Mouse (Mus musculus): ENCODE data around the gene Sv2b. TPM values are rescaled to one million over a fixed set of nuclear protein-coding genes. Genes with fewer than 3 reads are reported as not detected.

Sv2b gene
- polyA plus RNA-seq, 1 experiment: not detected

GRCm38 (mm10) chr7:75274518-75274917 is 34.5 kb downstream of the Sv2b start:
- 73% methylated on average over 3 of the region's 3 CpGs for WGBS
- DNase-seq: no peak
- TF ChIP-seq POLR2A (IDR thresholded peaks at IDR 0.05; ENCODE audit: low read depth, low read length) (no peak), CTCF (conservative IDR thresholded peaks at IDR 0.05; ENCODE audit: insufficient read depth, insufficient read length, low read depth, low read length) (no peak)
- Histone ChIP-seq H3K4me1 (ENCODE audit: control insufficient read depth, insufficient read depth, low read length) (no peaks in the 10 kb centered on the region), H3K36me3 (ENCODE audit: control insufficient read depth, insufficient read depth, low read length) (no peaks in the 10 kb centered on the region), H3K4me3 (ENCODE audit: insufficient read depth, low read depth, low read length) (no peak overlapping the region), H3K27ac (ENCODE audit: insufficient read depth, low read depth, low read length) (no peak overlapping the region), H3K27me3 (replicated peaks; ENCODE audit: control insufficient read depth, insufficient read depth, low read length) (no peaks in the 10 kb centered on the region)

DNA sequence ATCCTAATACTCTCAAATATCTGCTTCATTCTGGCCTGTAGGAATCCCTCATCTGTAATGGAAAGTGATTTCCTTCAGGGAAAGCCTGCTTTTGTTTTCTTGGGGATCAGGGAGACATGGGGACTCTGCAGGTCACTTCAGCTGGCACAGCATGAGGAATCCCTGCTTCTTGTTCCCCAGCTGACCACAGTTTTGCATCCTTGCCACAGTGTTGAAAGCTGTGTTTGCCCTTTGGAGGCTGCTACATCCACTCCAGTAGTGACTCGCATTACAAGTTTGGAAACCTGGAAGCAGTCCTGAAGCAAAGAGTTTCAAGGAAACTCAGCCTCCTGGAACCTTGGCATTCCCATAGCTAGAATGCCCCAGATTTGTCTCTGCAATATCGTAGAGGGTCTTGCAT is 35.4 kb downstream of the Sv2b start:
- no peaks in the 10 kb centered on the region for H3K36me3 ChIP-seq (ENCODE audit: control insufficient read depth, insufficient read depth, low read length)
- no peak for DNase-seq
- no peak overlapping the region for H3K27ac ChIP-seq (ENCODE audit: insufficient read depth, low read depth, low read length)
- no peaks in the 10 kb centered on the region for H3K4me1 ChIP-seq (ENCODE audit: control insufficient read depth, insufficient read depth, low read length)
- H3K4me3 ChIP-seq (ENCODE audit: insufficient read depth, low read depth, low read length): no peak overlapping the region
- no peaks in the 10 kb centered on the region for H3K27me3 ChIP-seq (replicated peaks; ENCODE audit: control insufficient read depth, insufficient read depth, low read length)
- WGBS: 64% methylated on average over 2 of the region's 2 CpGs
- TF ChIP-seq POLR2A (IDR thresholded peaks at IDR 0.05; ENCODE audit: low read depth, low read length) (no peak), CTCF (conservative IDR thresholded peaks at IDR 0.05; ENCODE audit: insufficient read depth, insufficient read length, low read depth, low read length) (no peak)

DNA sequence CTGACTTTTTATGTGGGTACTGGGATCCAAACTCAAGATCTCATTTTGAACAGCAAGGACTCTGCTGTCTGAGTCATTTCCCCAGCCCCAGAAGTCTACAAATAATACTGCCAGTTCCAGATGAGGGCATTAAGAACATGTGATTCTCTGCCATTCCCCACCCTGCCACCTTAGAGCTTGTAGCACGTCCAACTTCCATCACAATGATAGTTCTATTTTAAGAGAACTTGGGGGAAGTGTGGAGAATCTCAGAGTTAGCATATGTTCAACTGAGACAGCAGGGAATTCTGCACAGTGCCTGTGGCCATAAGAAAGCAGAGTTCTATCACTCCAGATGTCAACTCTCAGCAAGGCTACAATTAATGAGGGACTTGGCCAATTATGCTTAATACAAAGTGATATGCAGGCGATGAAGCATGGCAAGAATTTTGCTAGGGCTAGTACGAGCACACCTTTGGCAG is 37.1 kb downstream of the Sv2b start:
- Histone ChIP-seq H3K27ac (ENCODE audit: insufficient read depth, low read depth, low read length) (no peak overlapping the region), H3K4me3 (ENCODE audit: insufficient read depth, low read depth, low read length) (no peak overlapping the region), H3K27me3 (replicated peaks; ENCODE audit: control insufficient read depth, insufficient read depth, low read length) (no peaks in the 10 kb centered on the region), H3K4me1 (ENCODE audit: control insufficient read depth, insufficient read depth, low read length) (no peaks in the 10 kb centered on the region), H3K36me3 (ENCODE audit: control insufficient read depth, insufficient read depth, low read length) (no peaks in the 10 kb centered on the region)
- WGBS: 65% methylated on average over 3 of the region's 3 CpGs
- DNase-seq: no peak
- TF ChIP-seq POLR2A (IDR thresholded peaks at IDR 0.05; ENCODE audit: low read depth, low read length): no peak
- no peak for TF ChIP-seq CTCF (conservative IDR thresholded peaks at IDR 0.05; ENCODE audit: insufficient read depth, insufficient read length, low read depth, low read length)

DNA sequence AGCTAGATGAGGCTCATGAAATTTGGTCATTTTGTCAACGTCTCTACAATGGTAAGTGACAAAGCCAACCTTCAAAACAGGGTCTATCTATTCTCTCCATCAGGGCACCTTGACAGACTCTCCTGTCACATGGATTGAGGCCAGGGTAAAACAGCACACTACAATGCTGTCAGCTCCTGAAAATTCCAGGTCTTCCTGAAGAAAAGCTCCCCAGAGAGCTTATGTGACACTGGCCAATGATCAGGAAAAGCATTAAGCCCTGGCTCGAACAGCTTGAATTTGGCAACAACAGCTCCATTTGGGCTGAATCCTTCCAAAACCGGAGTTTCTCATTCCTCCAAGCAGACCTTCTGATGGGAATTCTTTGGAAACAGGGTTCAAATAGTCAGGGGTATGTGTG is 37.8 kb downstream of the Sv2b start:
- DNase-seq: no peak
- WGBS: 83% methylated on average over 3 of the region's 3 CpGs
- H3K4me1 ChIP-seq (ENCODE audit: control insufficient read depth, insufficient read depth, low read length): no peaks in the 10 kb centered on the region

DNA sequence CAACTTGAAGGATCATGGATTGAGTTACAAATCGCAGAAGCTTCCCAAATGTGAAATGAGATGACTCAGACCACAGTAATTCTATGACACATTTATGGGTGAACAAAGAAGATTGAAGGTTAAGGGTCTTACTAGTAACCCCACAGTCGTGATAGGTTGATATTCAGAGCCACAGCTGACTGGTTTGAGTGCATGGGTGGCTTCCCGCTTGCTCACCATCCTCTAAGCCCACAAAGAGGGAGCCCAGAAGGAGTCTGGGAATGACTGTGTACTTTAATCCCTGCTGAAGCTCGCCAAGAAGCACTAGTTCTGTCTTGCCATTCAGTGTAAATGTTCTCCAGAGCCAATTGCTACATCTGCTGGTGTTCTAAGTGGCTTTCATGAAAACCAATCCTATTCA is 41.8 kb downstream of the Sv2b start:
- H3K36me3 ChIP-seq (ENCODE audit: control insufficient read depth, insufficient read depth, low read length): no peaks in the 10 kb centered on the region
- H3K27me3 ChIP-seq (replicated peaks; ENCODE audit: control insufficient read depth, insufficient read depth, low read length): no peaks in the 10 kb centered on the region
- TF ChIP-seq POLR2A (IDR thresholded peaks at IDR 0.05; ENCODE audit: low read depth, low read length): no peak
- TF ChIP-seq CTCF (conservative IDR thresholded peaks at IDR 0.05; ENCODE audit: insufficient read depth, insufficient read length, low read depth, low read length): no peak
- 47% methylated on average over 4 of the region's 4 CpGs for WGBS
- no peak overlapping the region for H3K27ac ChIP-seq (ENCODE audit: insufficient read depth, low read depth, low read length)
- no peak for DNase-seq
- H3K4me1 ChIP-seq (ENCODE audit: control insufficient read depth, insufficient read depth, low read length): no peaks in the 10 kb centered on the region
- no peak overlapping the region for H3K4me3 ChIP-seq (ENCODE audit: insufficient read depth, low read depth, low read length)

More for the DNA sequence above, 37.8 kb downstream of the Sv2b start:
- Histone ChIP-seq H3K27me3 (replicated peaks; ENCODE audit: control insufficient read depth, insufficient read depth, low read length) (no peaks in the 10 kb centered on the region), H3K36me3 (ENCODE audit: control insufficient read depth, insufficient read depth, low read length) (no peaks in the 10 kb centered on the region), H3K4me3 (ENCODE audit: insufficient read depth, low read depth, low read length) (no peak overlapping the region), H3K27ac (ENCODE audit: insufficient read depth, low read depth, low read length) (no peak overlapping the region)
- no peak for TF ChIP-seq CTCF (conservative IDR thresholded peaks at IDR 0.05; ENCODE audit: insufficient read depth, insufficient read length, low read depth, low read length)
- no peak for TF ChIP-seq POLR2A (IDR thresholded peaks at IDR 0.05; ENCODE audit: low read depth, low read length)

GRCm38 (mm10) chr7:75265241-75265640 is 43.8 kb downstream of the Sv2b start:
- no peak overlapping the region for H3K27ac ChIP-seq (ENCODE audit: insufficient read depth, low read depth, low read length)
- no peaks in the 10 kb centered on the region for H3K4me1 ChIP-seq (ENCODE audit: control insufficient read depth, insufficient read depth, low read length)
- H3K36me3 ChIP-seq (ENCODE audit: control insufficient read depth, insufficient read depth, low read length): no peaks in the 10 kb centered on the region
- TF ChIP-seq POLR2A (IDR thresholded peaks at IDR 0.05; ENCODE audit: low read depth, low read length) (no peak), CTCF (conservative IDR thresholded peaks at IDR 0.05; ENCODE audit: insufficient read depth, insufficient read length, low read depth, low read length) (no peak)
- no peaks in the 10 kb centered on the region for H3K27me3 ChIP-seq (replicated peaks; ENCODE audit: control insufficient read depth, insufficient read depth, low read length)
- DNase-seq: no peak
- WGBS: 67% methylated on average over 4 of the region's 4 CpGs
- no peak overlapping the region for H3K4me3 ChIP-seq (ENCODE audit: insufficient read depth, low read depth, low read length)

GRCm38 (mm10) chr7:75259945-75260344 is 49.1 kb downstream of the Sv2b start:
- Histone ChIP-seq H3K27me3 (replicated peaks; ENCODE audit: control insufficient read depth, insufficient read depth, low read length) (no peaks in the 10 kb centered on the region), H3K4me1 (ENCODE audit: control insufficient read depth, insufficient read depth, low read length) (no peaks in the 10 kb centered on the region), H3K4me3 (ENCODE audit: insufficient read depth, low read depth, low read length) (no peak overlapping the region), H3K36me3 (ENCODE audit: control insufficient read depth, insufficient read depth, low read length) (no peaks in the 10 kb centered on the region), H3K27ac (ENCODE audit: insufficient read depth, low read depth, low read length) (no peak overlapping the region)
- 35% methylated on average over 3 of the region's 3 CpGs for WGBS
- no peak for DNase-seq
- TF ChIP-seq POLR2A (IDR thresholded peaks at IDR 0.05; ENCODE audit: low read depth, low read length) (no peak), CTCF (conservative IDR thresholded peaks at IDR 0.05; ENCODE audit: insufficient read depth, insufficient read length, low read depth, low read length) (no peak)
